Mouse (Mus musculus): Measurements from ENCODE around the gene Nfic. TPM values are rescaled to one million over a fixed set of nuclear protein-coding genes. Genes with fewer than 3 reads are reported as not detected.

Nfic gene
- total and polyA plus RNA-seq, 3 experiments, result 2.0 to 9.7 TPM; not detected in 1

DNA sequence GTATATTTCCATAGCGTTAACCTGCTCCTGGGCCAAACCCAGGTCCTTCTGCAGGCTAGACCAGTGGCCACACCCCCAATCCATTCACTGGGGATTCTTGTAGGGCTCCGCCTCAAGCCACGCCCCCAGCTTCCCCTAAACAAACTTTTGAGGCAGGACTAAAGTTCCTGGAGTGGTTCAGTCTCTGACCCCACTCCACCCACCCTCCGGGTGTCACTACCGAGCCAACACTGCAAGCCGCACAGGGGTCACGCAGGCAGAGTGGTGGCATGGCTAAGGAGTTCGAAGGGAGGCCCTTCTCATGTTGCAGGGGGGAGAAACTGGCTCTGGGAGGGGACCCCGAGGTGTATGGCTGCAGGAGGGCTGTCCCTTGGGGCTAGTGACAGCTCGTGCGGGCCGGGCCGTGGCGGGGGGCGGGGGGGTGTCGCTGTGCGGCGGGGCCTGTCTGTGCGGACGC lies 25.8 kb downstream of the Nfic start:
- peak; percentile 96 for DNase-seq (ENCODE audit: low read depth, low spot score)
- peaks cover 0 to 3% of the 10 kb centered on the region in 2 experiments; a peak in 1 of 4 replicates for H3K36me3 ChIP-seq (ENCODE audit: control insufficient read depth in 1 of 2, insufficient read depth in 2 of 2, low read length in 2 of 2)
- H3K9me3 ChIP-seq (replicated peaks; ENCODE audit: insufficient read depth, low read length), result no peaks in the 10 kb centered on the region
- peak in 1 of 2 experiments; percentile 46; a peak in 1 of 4 replicates for TF ChIP-seq POLR2A (IDR thresholded peaks at IDR 0.05; ENCODE audit: control insufficient read depth in 1 of 2, insufficient read depth in 1 of 2, low read depth in 1 of 2, low read length in 2 of 2, poor library complexity in 1 of 2)
- TF ChIP-seq SIN3A (IDR thresholded peaks at IDR 0.05; ENCODE audit: low read length), result peak; percentile 84
- peak; percentile 68 for TF ChIP-seq MAZ (IDR thresholded peaks at IDR 0.05; ENCODE audit: low read depth, low read length)
- no peak for TF ChIP-seq HCFC1 (IDR thresholded peaks at IDR 0.05; ENCODE audit: low read depth, low read length)
- TF ChIP-seq KAT2A (conservative IDR thresholded peaks at IDR 0.05; ENCODE audit: low read depth, low read length), result no peak
- 0 out of 2 replicates have a peak, but pooled peaks have one; percentile 50 for TF ChIP-seq CHD1 (IDR thresholded peaks at IDR 0.05; ENCODE audit: low read depth, low read length)
- 0 out of 2 replicates have a peak, but pooled peaks have one; percentile 16 for TF ChIP-seq ELF1 (IDR thresholded peaks at IDR 0.05; ENCODE audit: low read depth, low read length)
- 0 out of 2 replicates have a peak, but pooled peaks have one; percentile 20 for TF ChIP-seq TCF12 (IDR thresholded peaks at IDR 0.05; ENCODE audit: low read depth, low read length)
- TF ChIP-seq GABPA (IDR thresholded peaks at IDR 0.05; ENCODE audit: low read depth, low read length), result no peak
- TF ChIP-seq MAX (IDR thresholded peaks at IDR 0.05; ENCODE audit: low read length), result peak; percentile 28
- TF ChIP-seq CTCF (IDR thresholded peaks at IDR 0.05 in 2 of 3, conservative IDR thresholded peaks at IDR 0.05 in 1 of 3; ENCODE audit: control insufficient read depth in 1 of 3, insufficient read depth in 1 of 3, low read depth in 2 of 3, low read length in 3 of 3, poor library complexity in 1 of 3, severe bottlenecking in 1 of 3), result no peak
- peak; percentile 28; the same call in 1 of the 2 replicates for TF ChIP-seq NELFE (IDR thresholded peaks at IDR 0.05; ENCODE audit: low read depth, low read length)
- TF ChIP-seq MXI1 (IDR thresholded peaks at IDR 0.05; ENCODE audit: low read depth, low read length), result peak; percentile 60
- no peak for TF ChIP-seq ZKSCAN1 (IDR thresholded peaks at IDR 0.05; ENCODE audit: low read depth, low read length)
- peak; percentile 43; the same call in 1 of the 2 replicates for TF ChIP-seq ZMIZ1 (IDR thresholded peaks at IDR 0.05; ENCODE audit: low read depth, low read length)
- TF ChIP-seq POLR2AphosphoS2 (IDR thresholded peaks at IDR 0.05; ENCODE audit: low read length), result peak; percentile 39; the same call in 1 of the 2 replicates
- H3K27me3 ChIP-seq (ENCODE audit: control insufficient read depth in 1 of 2, insufficient read depth in 2 of 2, low read length in 2 of 2), result no peaks in the 10 kb centered on the region
- peak overlapping the region; percentile 75 for H3K9ac ChIP-seq (ENCODE audit: control insufficient read depth, low read depth, low read length, poor library complexity, severe bottlenecking)
- H3K79me2 ChIP-seq (ENCODE audit: control insufficient read depth, insufficient read depth, low read length, poor library complexity), result peaks cover 7% of the 10 kb centered on the region
- peak overlapping the region; percentile 75 for H3K27ac ChIP-seq (ENCODE audit: control insufficient read depth, low read depth, low read length)
- peaks cover 0 to 21% of the 10 kb centered on the region in 2 experiments; a peak in 2 of 4 replicates for H3K4me1 ChIP-seq (ENCODE audit: control insufficient read depth in 1 of 2, insufficient read depth in 2 of 2, low read length in 2 of 2)
- peak overlapping the region; percentile 63 to 75 for H3K4me3 ChIP-seq (ENCODE audit: control insufficient read depth in 1 of 2, insufficient read depth in 1 of 2, low read depth in 2 of 2, low read length in 2 of 2)

DNA sequence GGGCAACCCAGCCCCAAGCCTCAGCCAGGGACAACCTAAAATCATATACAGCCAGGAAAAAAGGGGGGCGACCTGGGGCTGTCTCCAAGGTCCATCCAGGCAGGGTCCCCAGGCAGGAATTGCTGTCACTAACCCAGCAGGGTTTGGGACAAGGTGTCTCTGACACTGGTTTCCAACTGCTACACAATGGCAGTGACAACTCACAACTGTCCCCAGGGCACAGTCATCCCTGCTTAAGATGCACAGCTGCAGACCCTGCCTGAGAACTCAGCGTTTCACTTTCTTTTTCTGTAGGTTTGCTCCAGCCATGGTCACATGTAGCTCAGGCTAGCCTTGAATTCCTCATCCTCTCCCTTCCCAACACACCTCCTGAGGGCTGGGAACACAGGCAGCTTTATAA lies 26.3 kb downstream of the Nfic start:
- TF ChIP-seq USF2 (IDR thresholded peaks at IDR 0.05; ENCODE audit: borderline replicate concordance in 1 of 2, insufficient read depth in 1 of 2, low read depth in 1 of 2, low read length in 2 of 2), result no peak
- TF ChIP-seq NRF1 (IDR thresholded peaks at IDR 0.05; ENCODE audit: insufficient read depth, low read depth, low read length, poor library complexity, severe bottlenecking), result no peak
- H3K27me3 ChIP-seq (ENCODE audit: control insufficient read depth in 1 of 2, insufficient read depth in 2 of 2, low read length in 2 of 2), result no peaks in the 10 kb centered on the region
- no peak for DNase-seq (ENCODE audit: low read depth, low spot score)
- H3K4me3 ChIP-seq (ENCODE audit: control insufficient read depth in 1 of 2, insufficient read depth in 1 of 2, low read depth in 2 of 2, low read length in 2 of 2), result peak overlapping the region; percentile 14 to 32; a peak in 2 of 4 replicates
- peaks cover 7% of the 10 kb centered on the region for H3K79me2 ChIP-seq (ENCODE audit: control insufficient read depth, insufficient read depth, low read length, poor library complexity)
- H3K9me3 ChIP-seq (replicated peaks; ENCODE audit: insufficient read depth, low read length), result no peaks in the 10 kb centered on the region
- no peak overlapping the region for H3K9ac ChIP-seq (ENCODE audit: control insufficient read depth, low read depth, low read length, poor library complexity, severe bottlenecking)
- H3K4me1 ChIP-seq (ENCODE audit: control insufficient read depth in 1 of 2, insufficient read depth in 2 of 2, low read length in 2 of 2), result peaks cover 0 to 17% of the 10 kb centered on the region in 2 experiments; a peak in 2 of 4 replicates
- H3K36me3 ChIP-seq (ENCODE audit: control insufficient read depth in 1 of 2, insufficient read depth in 2 of 2, low read length in 2 of 2), result peaks cover 0 to 3% of the 10 kb centered on the region in 2 experiments; a peak in 1 of 4 replicates
- H3K27ac ChIP-seq (ENCODE audit: control insufficient read depth, low read depth, low read length), result no peak overlapping the region

Measured in MEL (cell line).